Mouse (Mus musculus) layer of hippocampus, adult 6 months (tissue): ENCODE measurements around the gene Acap2. TPM values are rescaled to one million over a fixed set of nuclear protein-coding genes. Genes with fewer than 3 reads are reported as not detected.

ENCODE experiments used
- long read RNA-seq, 2 experiments: library from polyadenylated mRNA; unstranded; transcript quantifications; one replicate each; pipeline ENCODE4 v2.0.0; 2019 to 2020
- polyA plus RNA-seq: library from polyadenylated mRNA; unstranded; fragments of <200 nt; fragmentation: Nextera tagmentation; gene quantifications from 2 replicates; pipeline ENCODE4 v1.2.3, GENCODE M21; 2021

Acap2 gene
- 14.5 and 16.7 TPM in 2 replicates for polyA plus RNA-seq
- long read RNA-seq, experiment 1, partial matches to known transcripts, result 32 of 61 reads
- long read RNA-seq, experiment 1, other reads (novel, unspliced or antisense), result 28 of 61 reads
- long read RNA-seq, experiment 2, transcript Acap2-203 (23 exons, 3,414 nt), result major isoform, 8 of 104 reads
- long read RNA-seq, experiment 2, partial matches to known transcripts, result 39 of 104 reads
- long read RNA-seq, experiment 2, other reads (novel, unspliced or antisense), result 54 of 104 reads

DNA sequence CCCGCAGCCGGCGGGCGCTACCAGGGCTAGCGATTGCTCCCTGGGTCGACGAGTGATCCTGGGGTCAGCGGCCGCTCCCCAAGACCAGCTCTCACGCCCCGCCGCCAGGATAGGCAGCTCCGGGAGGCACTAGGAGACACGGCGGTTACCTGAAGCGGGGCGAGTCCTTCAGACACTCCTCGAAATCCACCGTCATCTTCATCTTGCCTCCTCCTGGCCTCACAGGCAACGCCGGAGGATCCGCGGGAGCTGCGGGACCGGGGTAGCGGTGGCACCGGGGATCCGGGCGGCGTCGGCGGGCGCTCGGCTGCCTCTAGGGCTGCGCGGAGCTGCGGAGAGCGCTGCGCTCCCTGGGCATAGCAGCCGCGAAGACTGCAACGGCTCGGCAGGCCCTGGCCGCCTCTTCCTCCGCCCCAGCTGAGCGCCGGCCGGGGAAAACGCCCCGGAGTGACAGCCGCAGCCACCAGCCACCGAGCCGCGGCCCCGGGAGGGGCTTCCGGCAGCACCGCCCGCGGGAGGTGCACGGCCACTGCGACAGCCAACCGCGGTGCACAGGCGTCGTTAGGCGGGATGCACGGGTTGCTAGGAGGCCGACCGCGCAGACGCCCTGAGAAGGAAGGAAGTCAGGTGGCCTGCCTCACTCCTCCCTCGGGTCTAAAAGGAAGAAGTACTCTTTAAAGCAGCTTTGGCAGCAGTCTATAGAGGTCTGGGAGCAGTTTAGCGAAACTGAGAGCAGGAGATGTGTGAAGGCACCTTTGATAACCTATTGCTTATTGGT lies at the start of gene Acap2:
Gene Acap2 (minus strand): TSS at position 456 of the 778 bp plus-strand sequence.

DNA sequence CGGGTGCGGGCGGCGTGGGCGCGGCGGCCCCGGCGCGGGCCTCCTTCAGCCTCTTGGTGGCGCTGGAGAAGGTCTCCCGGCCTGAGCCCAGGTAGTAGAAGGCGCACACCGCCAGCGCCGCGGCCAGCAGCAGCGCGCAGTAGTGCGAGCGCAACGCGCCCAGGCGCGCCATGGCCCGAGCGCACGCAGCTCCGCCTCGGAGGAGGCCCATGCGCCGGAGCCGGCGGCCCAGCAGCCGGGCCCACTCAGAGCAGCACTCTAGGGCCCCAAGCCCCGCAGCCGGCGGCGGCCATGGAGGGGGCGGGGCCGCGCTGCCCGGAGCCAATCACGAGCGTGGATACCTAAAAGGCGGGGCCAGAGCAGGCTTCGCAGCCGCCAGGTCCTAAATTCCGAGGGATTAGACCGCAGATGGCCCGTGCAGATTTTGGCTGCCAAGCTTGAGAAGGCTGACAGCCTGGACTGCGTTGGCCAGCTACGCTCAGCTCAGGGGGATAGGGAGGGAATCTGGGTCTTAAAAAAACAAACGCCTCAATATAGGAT lies 119.8 kb downstream of the Acap2 start, which contains the start of gene Xxylt1:
Gene Xxylt1 (minus strand): TSS at position 308 of the 540 bp plus-strand sequence.

Other genes starting within 250 kb of the Acap2 start
- gene Xxylt1, start 119.8 kb downstream of the Acap2 start, polyA plus RNA-seq, result 2.9 and 3.0 TPM in 2 replicates
- 113 and 115 TPM in 2 replicates for gene Ppp1r2, start 74.0 kb upstream of the Acap2 start, polyA plus RNA-seq
- 273 and 318 TPM in 2 replicates for gene Apod, start 113.6 kb upstream of the Acap2 start, polyA plus RNA-seq
- gene Bdh1, start 221.0 kb upstream of the Acap2 start, polyA plus RNA-seq, result 95.8 and 121 TPM in 2 replicates